Mouse (Mus musculus): Measurements from ENCODE around the gene Nos3. TPM values are rescaled to one million over a fixed set of nuclear protein-coding genes. Genes with fewer than 3 reads are reported as not detected.

The Nos3 gene
- polyA plus RNA-seq, 1 experiment from 2014 or later = 9.0 TPM

DNA sequence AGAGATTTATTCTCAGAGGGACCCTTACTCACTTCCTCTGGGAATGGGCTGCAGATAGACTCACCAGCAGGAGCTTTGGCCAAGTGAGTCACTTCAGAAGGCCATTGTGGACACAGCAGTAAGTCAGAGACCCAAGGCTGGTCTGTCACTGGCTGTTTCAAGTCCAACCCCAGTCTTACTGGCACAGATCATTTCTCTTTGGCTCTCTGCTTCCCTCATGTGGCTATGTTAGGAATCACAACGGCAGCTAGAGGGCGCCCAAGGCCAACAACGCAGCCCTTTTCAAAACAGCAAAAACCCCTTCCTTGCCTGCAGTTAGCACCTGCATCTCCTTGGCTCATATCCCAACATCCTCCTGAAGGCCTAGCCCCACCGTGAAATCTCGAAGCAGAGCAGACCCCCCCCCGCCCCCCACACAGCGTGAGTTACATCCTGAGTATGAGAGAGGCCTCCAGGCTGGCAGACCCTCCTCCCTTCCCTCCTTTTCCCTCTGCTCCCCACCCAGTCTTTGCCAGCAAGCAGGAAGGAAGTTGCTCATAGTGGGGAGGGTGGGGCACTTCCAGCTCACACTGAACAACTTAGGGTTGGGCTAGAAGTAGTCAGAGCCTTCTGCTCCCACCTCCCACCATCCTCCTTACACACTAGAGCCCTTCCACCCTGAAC, 3.7 kb upstream of the Nos3 start:
- Histone ChIP-seq H3K4me3 (no peak overlapping the region), H3K27me3 (no peaks in the 10 kb centered on the region), H3K4me2 (replicated peaks) (no peak overlapping the region), H3K4me1 (no peaks in the 10 kb centered on the region), H3K36me3 (no peaks in the 10 kb centered on the region), H3K27ac (no peak overlapping the region), H3K9ac (0 out of 2 replicates have a peak overlapping the region, but pooled peaks have one; percentile 23), H3K9me3 (replicated peaks) (no peaks in the 10 kb centered on the region)
- ATAC-seq (ENCODE audit: low FRiP score) = peak; percentile 59
- WGBS = under 1% methylated on average over 7 of the region's 7 CpGs

DNA sequence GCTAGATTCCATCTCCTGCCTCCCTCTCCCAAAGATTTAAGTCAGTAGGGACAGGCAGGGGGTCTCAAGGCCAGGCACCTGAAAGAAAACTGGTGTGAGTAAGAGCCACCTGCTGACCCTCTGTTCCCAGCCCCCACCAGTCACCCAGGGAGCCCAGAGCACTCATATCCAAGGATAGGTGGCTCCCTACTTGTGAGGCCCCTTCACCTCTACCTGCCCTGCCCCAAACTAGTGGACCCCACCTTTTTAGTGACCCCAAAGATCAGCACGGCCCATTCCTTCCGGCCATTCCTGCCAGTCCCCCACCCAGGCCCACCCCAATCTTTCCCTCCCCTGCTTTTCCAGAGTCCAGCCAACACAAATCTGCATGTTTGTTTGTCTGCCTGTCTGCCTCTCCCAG, 1.1 kb upstream of the Nos3 start:
- Histone ChIP-seq H3K27me3 (no peaks in the 10 kb centered on the region), H3K9me3 (replicated peaks) (no peaks in the 10 kb centered on the region), H3K4me1 (no peaks in the 10 kb centered on the region), H3K4me2 (replicated peaks) (no peak overlapping the region), H3K4me3 (no peak overlapping the region), H3K27ac (no peak overlapping the region), H3K9ac (no peak overlapping the region), H3K36me3 (no peaks in the 10 kb centered on the region)
- 88% methylated on average over 2 of the region's 2 CpGs for WGBS
- ATAC-seq (ENCODE audit: low FRiP score) = no peak

DNA sequence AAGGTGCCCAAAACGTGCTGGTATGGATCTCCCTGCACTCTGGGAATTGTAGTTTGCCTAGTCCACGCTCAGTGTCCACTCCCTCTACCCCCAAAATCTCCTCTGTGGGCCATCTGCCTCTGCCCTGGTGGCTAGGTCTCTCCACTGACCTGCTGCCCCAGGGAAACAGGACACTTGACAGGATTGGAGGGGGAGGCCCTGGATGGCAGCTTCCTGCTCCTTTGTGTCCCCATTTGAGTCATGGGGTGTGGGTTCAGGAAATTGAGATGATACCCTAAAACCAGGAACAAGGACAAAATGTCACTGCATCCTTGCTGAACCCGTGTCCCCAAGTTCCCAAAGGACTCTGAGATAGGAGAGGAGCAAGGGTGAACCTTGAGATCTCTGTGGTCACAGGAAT, 549 bp upstream of the Nos3 start:
- Histone ChIP-seq H3K36me3 (no peaks in the 10 kb centered on the region), H3K4me2 (replicated peaks) (no peak overlapping the region), H3K4me1 (no peaks in the 10 kb centered on the region), H3K4me3 (no peak overlapping the region), H3K9ac (no peak overlapping the region), H3K9me3 (replicated peaks) (no peaks in the 10 kb centered on the region), H3K27me3 (no peaks in the 10 kb centered on the region), H3K27ac (no peak overlapping the region)
- WGBS = 54% methylated on average over 3 of the region's 3 CpGs
- ATAC-seq (ENCODE audit: low FRiP score) = no peak

DNA sequence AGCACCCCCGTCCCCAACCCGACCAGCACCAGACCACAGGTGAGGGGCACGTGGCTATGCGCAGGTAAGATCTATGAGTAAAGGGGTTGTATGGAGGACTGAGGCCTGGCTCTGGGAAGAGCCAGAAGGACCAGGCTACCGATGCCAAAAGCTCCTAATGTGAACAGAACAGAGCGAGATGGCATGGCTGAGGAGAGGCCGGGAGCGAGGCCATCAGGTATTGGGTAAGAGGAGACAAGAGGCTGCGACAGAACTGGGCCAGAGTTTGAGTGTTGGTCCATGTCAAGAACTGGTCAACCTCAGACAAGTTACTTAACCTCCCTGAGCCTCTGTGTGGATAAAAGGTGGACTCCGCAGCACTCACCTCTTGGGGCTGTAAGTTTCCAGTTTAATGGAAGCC, 353 bp downstream of the Nos3 start:
- Histone ChIP-seq H3K36me3 (no peaks in the 10 kb centered on the region), H3K9me3 (replicated peaks) (no peaks in the 10 kb centered on the region), H3K27me3 (no peaks in the 10 kb centered on the region), H3K4me2 (replicated peaks) (no peak overlapping the region), H3K4me3 (no peak overlapping the region), H3K27ac (no peak overlapping the region), H3K4me1 (no peaks in the 10 kb centered on the region), H3K9ac (0 out of 2 replicates have a peak overlapping the region, but pooled peaks have one; percentile 42)
- ATAC-seq (ENCODE audit: low FRiP score) = no peak
- WGBS = 89% methylated on average over 10 of the region's 10 CpGs

DNA sequence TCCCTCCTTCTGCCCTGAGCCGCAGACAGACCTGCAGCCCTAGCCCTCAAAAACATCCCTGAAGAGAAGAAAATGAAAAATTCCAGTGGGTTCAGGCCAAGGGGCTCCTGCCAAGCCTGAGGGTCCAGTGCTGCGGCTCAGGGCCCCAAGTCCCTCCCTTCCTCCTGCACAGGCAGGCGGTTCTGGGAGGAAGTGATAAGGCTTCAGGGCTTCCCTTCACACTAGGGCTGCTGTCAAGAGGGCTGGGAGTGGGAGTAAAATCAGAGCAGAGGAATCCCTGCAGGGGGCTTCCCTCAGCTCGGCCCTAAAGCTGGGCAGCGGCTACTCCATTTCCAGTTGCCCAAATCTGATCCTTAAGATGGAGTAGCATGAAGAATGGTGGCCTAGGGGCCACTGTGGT, 918 bp downstream of the Nos3 start:
- Histone ChIP-seq H3K27ac (no peak overlapping the region), H3K4me1 (no peaks in the 10 kb centered on the region), H3K4me2 (replicated peaks) (no peak overlapping the region), H3K9me3 (replicated peaks) (no peaks in the 10 kb centered on the region), H3K4me3 (no peak overlapping the region), H3K9ac (no peak overlapping the region), H3K27me3 (no peaks in the 10 kb centered on the region), H3K36me3 (no peaks in the 10 kb centered on the region)
- no peak for ATAC-seq (ENCODE audit: low FRiP score)
- 49% methylated on average over 5 of the region's 5 CpGs for WGBS

DNA sequence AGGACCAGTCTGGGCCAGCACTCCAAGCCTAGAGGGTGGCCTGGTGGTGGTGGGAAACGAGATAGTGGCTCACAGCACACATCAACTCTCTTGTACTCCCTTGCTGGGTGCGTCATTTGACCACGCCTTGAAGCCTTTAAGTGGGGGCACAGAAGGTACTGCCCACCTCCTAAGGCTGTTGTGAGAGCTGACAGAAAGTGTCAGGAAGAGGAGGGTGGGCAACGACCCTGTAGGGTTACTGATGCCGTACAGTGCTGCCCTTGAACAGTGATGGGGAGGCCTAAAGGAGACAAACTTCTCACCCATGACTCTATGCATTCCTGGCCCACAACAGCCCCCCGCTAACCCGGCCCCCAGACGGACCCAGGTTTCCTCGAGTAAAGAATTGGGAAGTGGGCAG, 1.8 kb downstream of the Nos3 start:
- H3K4me1 ChIP-seq = no peaks in the 10 kb centered on the region
- no peaks in the 10 kb centered on the region for H3K9me3 ChIP-seq (replicated peaks)
- H3K4me3 ChIP-seq = no peak overlapping the region
- no peak overlapping the region for H3K27ac ChIP-seq
- H3K4me2 ChIP-seq (replicated peaks) = no peak overlapping the region
- H3K27me3 ChIP-seq = no peaks in the 10 kb centered on the region
- no peak overlapping the region for H3K9ac ChIP-seq
- ATAC-seq (ENCODE audit: low FRiP score) = no peak
- 86% methylated on average over 9 of the region's 9 CpGs for WGBS
- H3K36me3 ChIP-seq = no peaks in the 10 kb centered on the region

DNA sequence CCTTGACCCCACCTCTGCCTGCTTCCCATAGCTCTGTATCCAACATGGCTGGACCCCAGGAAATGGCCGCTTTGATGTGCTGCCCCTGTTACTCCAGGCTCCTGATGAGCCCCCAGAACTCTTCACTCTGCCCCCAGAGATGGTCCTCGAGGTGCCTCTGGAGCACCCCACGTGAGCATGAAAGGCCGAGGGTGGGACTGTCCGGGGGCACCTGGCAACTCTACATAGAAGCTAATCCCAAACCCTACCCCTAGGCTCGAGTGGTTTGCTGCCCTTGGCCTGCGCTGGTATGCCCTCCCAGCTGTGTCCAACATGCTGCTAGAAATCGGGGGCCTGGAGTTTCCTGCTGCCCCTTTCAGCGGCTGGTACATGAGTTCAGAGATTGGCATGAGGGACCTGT, 5.2 kb downstream of the Nos3 start:
- no peak overlapping the region for H3K9ac ChIP-seq
- no peaks in the 10 kb centered on the region for H3K36me3 ChIP-seq
- no peaks in the 10 kb centered on the region for H3K9me3 ChIP-seq (replicated peaks)
- ATAC-seq (ENCODE audit: low FRiP score) = no peak
- no peaks in the 10 kb centered on the region for H3K4me1 ChIP-seq
- H3K4me3 ChIP-seq = no peak overlapping the region
- H3K4me2 ChIP-seq (replicated peaks) = no peak overlapping the region
- WGBS = 78% methylated on average over 9 of the region's 9 CpGs
- no peaks in the 10 kb centered on the region for H3K27me3 ChIP-seq
- no peak overlapping the region for H3K27ac ChIP-seq

DNA sequence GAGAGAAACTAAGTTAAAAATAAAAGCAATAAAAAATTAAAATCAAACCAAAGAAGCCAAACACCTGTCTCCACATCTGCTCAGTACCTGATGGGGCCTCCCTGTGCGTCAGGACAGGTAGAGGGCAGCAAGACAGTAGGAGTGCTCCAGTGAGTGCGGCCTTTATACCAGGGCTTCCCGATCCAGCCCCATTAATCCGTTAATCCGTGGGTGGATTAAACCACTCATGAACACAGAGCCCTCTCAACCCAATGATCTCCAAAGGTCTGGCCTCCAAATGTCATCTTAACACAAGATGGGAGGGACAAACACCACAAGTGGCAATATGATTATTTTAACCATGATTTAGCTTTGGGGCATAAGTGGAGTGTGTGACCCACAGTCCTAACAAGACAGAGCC, 9.2 kb downstream of the Nos3 start:
- ATAC-seq (ENCODE audit: low FRiP score) = no peak
- Histone ChIP-seq H3K4me2 (replicated peaks) (no peak overlapping the region), H3K9me3 (replicated peaks) (no peaks in the 10 kb centered on the region), H3K27me3 (no peaks in the 10 kb centered on the region), H3K4me1 (no peaks in the 10 kb centered on the region), H3K4me3 (no peak overlapping the region), H3K9ac (no peak overlapping the region), H3K27ac (no peak overlapping the region), H3K36me3 (no peaks in the 10 kb centered on the region)
- WGBS = 83% methylated on average over 5 of the region's 5 CpGs

DNA sequence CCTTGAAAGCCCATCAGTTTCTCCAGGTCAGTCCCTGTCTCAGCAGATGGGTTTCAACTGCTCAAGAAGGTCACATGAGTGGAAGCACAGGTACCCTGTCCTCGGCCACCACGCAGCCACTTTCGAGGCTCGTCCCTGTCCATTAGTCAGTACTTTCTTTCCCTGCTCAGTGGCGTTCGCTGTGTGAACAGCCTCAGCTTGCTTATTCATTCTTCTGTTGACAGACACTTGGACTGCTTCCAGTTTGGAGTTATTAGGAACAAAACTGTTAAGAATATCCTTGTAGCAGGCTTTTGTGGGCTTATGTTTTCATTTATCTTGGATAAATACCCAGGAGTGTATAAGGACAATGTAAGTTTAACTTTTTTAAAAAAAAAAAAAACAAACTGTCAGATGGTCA, 9.6 kb downstream of the Nos3 start:
- no peak overlapping the region for H3K9ac ChIP-seq
- no peak overlapping the region for H3K27ac ChIP-seq
- H3K27me3 ChIP-seq = no peaks in the 10 kb centered on the region
- no peak overlapping the region for H3K4me3 ChIP-seq
- no peaks in the 10 kb centered on the region for H3K9me3 ChIP-seq (replicated peaks)
- ATAC-seq (ENCODE audit: low FRiP score) = no peak
- no peaks in the 10 kb centered on the region for H3K4me1 ChIP-seq
- no peaks in the 10 kb centered on the region for H3K36me3 ChIP-seq
- H3K4me2 ChIP-seq (replicated peaks) = no peak overlapping the region
- 48% methylated on average over 6 of the region's 6 CpGs for WGBS

DNA sequence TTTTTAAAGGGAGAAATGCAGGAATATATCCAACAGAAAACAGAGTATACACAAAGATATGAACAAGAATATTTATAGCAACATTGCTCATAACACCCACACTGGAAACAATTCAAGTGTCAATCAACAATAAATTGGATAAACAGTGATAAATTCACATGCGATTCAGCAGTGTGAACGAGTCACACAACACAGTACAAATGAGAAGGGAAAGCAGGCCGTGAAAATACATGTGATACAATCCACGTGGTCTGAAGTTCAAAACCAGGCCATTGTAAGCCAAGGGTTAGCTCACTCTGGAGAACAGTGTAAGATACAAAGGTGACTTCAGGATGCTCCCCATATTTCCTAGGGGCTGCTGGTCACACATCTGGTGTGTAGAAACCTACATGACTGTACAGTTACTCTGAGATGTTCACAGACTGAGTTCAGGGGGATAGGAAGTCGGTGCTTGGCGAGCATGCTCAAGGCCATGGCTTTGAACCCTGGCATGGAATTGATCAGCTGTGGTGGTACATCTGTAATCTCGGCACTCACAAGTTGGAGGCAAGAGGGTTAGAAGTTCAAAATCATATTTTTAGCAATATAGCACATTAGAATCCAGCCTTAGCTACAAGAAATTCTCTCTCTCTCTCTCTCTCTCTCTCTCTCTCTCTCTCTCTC, 10.2 kb downstream of the Nos3 start:
- no peak overlapping the region for H3K27ac ChIP-seq
- H3K4me2 ChIP-seq (replicated peaks) = no peak overlapping the region
- H3K36me3 ChIP-seq = no peaks in the 10 kb centered on the region
- no peaks in the 10 kb centered on the region for H3K27me3 ChIP-seq
- no peaks in the 10 kb centered on the region for H3K9me3 ChIP-seq (replicated peaks)
- H3K4me1 ChIP-seq = no peaks in the 10 kb centered on the region
- ATAC-seq (ENCODE audit: low FRiP score) = no peak
- 87% methylated on average over 7 of the region's 7 CpGs for WGBS
- no peak overlapping the region for H3K4me3 ChIP-seq
- H3K9ac ChIP-seq = no peak overlapping the region

DNA sequence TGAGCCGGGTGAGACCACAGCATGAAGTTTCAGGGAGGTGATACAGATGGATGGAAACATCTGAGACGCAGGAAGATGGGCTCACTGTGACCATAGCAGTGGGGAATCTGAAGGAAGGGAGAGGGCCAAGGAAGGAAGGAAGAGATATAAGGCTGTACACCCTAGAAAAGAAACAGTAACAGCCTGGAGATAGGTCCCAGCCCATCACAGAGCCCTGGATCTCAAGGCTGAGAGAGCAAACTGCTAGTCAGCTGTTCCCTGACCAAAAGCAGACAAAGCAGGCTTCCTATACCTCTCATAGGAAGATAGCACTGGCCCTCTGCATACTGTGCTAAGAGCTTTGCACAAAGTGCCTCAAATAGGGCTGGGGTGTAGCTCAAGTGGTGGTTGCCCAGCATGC, 14.1 kb downstream of the Nos3 start:
- ATAC-seq (ENCODE audit: low FRiP score) = no peak
- no peak overlapping the region for H3K4me3 ChIP-seq
- no peaks in the 10 kb centered on the region for H3K9me3 ChIP-seq (replicated peaks)
- no peak overlapping the region for H3K4me2 ChIP-seq (replicated peaks)
- 82% methylated on average over 2 of the region's 2 CpGs for WGBS
- H3K27me3 ChIP-seq = no peaks in the 10 kb centered on the region
- H3K27ac ChIP-seq = no peak overlapping the region
- peaks cover 7% of the 10 kb centered on the region; the same call in 1 of the 2 replicates for H3K4me1 ChIP-seq
- H3K36me3 ChIP-seq = no peaks in the 10 kb centered on the region
- no peak overlapping the region for H3K9ac ChIP-seq

DNA sequence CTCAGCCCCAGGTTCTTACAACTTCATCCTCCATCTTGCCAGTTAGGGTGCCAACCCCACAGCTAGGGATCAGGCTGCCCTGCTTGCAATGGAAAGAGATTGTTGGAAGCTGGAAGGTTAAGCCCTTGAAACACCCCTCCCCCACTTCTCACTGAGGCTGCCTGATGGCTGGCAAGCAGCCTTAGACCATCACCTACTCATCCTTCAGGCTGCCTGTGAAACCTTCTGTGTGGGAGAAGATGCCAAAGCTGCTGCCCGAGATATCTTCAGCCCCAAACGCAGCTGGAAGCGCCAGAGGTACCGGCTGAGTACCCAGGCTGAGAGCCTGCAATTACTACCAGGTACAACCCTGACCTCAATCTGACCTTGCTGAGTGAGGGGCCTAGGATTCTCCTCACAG, 14.9 kb downstream of the Nos3 start:
- no peaks in the 10 kb centered on the region for H3K36me3 ChIP-seq
- 69% methylated on average over 4 of the region's 4 CpGs for WGBS
- H3K4me3 ChIP-seq = no peak overlapping the region
- H3K27ac ChIP-seq = no peak overlapping the region
- no peaks in the 10 kb centered on the region for H3K9me3 ChIP-seq (replicated peaks)
- H3K9ac ChIP-seq = no peak overlapping the region
- H3K4me1 ChIP-seq = peaks cover 11% of the 10 kb centered on the region
- H3K4me2 ChIP-seq (replicated peaks) = no peak overlapping the region
- no peak for ATAC-seq (ENCODE audit: low FRiP score)
- H3K27me3 ChIP-seq = peaks cover 1% of the 10 kb centered on the region; the same call in 1 of the 2 replicates

DNA sequence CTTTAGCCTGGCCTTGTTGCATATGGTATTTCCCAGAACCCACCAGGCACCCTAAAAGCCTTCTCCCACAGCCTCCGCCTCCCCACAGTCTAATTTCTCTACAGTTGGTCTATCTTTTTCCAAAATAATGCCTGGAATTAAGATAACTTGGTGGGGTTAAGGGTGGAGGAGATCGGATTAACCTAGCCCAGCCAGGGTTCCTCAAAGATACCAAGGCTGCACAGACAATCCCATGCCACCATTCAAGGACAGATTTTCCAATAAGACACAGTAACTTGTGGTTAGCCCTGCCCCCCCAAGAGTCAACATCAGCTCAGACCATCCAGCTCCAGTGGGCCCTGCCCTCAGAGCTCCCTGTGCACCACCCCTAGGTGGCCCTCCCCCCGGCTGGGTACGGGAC, 15.9 kb downstream of the Nos3 start:
- Histone ChIP-seq H3K27ac (no peak overlapping the region), H3K9ac (no peak overlapping the region), H3K36me3 (no peaks in the 10 kb centered on the region), H3K4me1 (peaks cover 11% of the 10 kb centered on the region), H3K27me3 (peaks cover 9% of the 10 kb centered on the region), H3K9me3 (replicated peaks) (no peaks in the 10 kb centered on the region), H3K4me2 (replicated peaks) (no peak overlapping the region), H3K4me3 (no peak overlapping the region)
- 96% methylated on average over 4 of the region's 4 CpGs for WGBS
- no peak for ATAC-seq (ENCODE audit: low FRiP score)

Measured in hindbrain, embryonic 12.5 days (tissue).